Mouse (Mus musculus) gastrocnemius, postnatal 4 days (tissue): ENCODE results near the gene Kif1c. TPM values are rescaled to one million over a fixed set of nuclear protein-coding genes. Genes with fewer than 3 reads are reported as not detected.
"Not testable (repeated sequence)": the region's sequence is repeated elsewhere in the genome, so short reads cannot be mapped to it uniquely, and the experiment has no call there.

Experiments used
- DNase-seq, 2 experiments: peaks; one replicate each; pipeline ENCODE4 v3.0.0; 2021 to 2022; ENCODE audit warnings: low spot score in 2 of 2, mixed read lengths in 2 of 2
- total RNA-seq, 2 experiments: library from RNA; stranded (reverse); gene quantifications; 2 replicates each; pipeline ENCODE4 v1.2.3; 2021

The Kif1c gene
- total RNA-seq, 2 experiments from 2014 or later, result 162 to 166 TPM

- no peak for DNase-seq
Measured at GRCm38 (mm10) chr11:70741603-70742002, 41.3 kb downstream of the Kif1c start.

DNA sequence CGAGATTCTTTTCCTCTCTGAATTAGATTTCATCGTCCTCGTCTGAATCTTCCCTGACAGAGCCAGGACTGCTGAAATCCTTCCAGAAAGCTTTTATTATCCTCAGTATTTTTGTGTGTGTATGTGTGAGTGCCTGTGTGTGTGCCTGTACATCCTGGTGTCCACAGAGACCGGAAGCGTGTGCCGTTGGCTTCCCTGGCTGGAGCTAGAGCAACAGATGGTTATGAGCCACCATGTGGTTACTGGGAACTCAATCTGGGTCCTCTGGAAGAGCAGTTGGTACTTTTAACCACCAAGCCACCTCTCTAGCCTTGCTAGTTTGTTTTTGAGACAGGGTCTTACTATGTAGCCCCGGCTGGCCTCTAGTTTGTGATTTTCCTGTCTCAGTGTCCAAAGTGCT lies 41.8 kb downstream of the Kif1c start:
- DNase-seq, result no peak

DNA sequence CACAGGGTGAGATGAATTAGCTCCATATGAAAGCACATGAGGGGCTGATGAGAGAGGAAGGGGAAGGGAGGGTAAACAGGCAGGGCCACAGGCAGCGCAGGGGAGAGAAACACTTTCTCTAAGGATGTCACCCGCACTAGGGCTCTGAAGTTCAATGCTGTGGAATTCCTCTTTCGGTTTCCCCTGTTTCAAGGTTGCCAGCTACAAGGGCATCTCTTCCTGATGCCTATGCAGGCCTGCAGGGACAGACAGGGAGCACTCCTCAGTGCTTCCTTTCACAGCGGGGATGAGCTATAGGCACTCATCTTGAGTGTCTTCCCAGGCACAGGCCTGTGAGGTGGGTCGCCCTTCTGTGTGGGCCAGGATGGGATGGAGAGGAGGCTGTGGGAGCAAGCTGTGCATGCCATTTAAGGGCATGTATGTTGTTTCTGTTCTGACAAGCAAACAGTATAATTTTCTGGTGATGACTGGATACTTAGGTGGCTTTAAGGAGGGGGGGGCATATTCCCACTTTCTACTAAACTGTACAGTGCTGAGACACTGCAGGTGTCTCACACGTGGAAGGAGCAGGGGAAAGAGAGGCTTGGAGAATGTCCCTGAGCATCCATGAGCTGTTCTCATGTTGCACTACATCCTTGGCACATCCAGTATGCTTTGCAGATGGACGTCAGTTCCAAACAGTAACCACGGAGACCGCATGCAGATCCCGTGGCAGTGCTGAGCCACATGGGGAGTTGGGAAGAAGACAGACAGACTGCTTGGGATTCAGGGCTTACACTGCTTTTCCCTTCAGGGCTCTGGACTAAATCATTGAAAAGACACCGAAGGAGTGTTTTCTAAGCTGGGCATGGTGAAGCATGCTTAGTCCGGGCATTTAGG lies 42.5 kb downstream of the Kif1c start:
- DNase-seq, result no peak

GRCm38 (mm10) chr11:70745636-70746035 lies 45.3 kb downstream of the Kif1c start:
- no peak for DNase-seq

DNA sequence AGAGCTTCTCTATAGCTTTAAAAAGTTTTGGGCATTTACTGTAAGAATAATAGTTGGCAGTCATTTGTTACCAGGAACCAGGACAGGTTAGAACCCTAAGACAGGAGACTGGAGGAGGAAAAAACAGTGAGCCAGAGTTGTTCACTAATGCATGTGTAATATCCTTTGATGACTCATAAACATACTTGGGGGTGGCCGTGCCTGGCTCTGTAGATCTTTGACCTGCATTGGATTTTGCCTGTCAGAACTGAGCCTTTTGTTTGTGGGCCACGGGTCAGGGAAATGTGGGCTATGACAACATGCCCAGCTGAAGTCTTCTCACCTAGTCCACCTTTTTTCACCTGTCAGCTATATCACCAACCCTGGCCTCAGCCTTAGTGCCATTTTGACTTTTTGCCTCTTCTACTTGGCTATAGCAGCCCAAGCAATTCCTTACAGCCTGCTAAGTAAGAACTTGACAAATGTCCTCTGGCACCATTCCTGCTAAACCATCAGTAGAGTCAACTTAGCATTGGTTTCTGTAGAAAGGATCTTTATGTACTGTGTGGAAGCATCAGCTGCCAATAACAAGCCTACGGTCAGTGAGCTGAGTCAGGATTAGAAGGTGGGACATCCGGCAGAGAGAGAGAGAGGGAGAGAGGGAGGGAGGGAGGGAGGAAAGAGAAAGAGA lies 47.7 kb downstream of the Kif1c start:
- DNase-seq, result no peak

- DNase-seq, result no peak
Measured at GRCm38 (mm10) chr11:70752337-70753017, 52.1 kb downstream of the Kif1c start.

GRCm38 (mm10) chr11:70753146-70753545 lies 52.8 kb downstream of the Kif1c start:
- DNase-seq, result no peak

DNA sequence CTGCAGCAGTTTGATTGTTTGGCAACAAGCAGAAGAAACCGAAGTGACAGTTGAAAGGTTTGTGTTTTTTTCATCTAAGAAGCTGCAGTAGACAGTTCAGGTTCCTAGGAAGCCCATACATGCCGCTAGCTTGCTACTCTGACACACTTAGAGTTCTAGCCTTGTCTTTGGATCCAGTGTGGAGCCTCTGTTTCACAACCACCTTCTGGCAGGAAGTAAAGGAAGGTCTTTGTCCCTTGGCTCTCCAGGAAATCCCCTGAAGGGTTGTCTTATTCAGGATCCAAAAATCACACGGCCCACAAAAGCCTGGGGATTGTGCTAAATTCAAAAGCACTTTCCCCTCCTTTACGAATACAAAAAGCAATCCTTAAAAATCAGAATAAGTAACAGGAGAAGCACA lies 54.1 kb downstream of the Kif1c start:
- DNase-seq, result no peak

DNA sequence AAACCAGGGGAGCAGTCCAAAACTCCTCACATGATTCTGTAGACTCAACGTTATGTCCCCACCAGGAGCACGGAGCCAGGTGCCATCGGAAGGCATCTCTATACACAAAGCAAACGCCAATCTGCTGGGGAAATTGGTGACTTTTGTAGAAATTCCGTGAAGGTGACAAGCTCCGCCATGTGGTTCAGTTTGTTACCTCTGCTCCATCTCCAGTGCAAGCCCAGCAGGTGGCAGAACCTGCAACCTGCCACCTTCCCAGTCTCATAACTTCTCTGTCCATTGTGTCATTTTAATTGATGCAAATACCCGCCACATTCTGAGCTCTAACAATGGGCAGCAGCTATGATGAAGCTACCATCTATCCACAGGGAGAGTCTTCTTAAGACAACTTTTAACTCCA lies 54.6 kb downstream of the Kif1c start:
- DNase-seq, result no peak

DNA sequence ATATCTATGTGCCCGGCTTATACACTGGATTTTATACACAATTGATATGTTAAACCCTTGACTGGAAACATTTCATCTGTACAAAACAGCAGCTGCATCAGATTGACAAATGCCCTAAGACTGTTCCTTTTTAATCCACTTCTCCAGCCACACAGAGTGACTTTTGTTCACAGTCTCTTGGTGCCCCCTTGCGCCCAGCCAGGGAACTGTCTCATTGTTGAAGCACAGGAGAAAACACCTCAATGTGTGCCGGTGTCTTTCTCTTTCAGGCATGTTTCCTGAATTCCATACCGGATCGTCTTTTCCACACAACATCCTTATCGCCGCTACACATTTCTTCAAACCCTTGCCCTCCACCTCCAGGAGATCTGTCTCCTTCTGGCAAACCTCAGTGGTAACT lies 55.3 kb downstream of the Kif1c start:
- peak; percentile 68 to 84 for DNase-seq

DNA sequence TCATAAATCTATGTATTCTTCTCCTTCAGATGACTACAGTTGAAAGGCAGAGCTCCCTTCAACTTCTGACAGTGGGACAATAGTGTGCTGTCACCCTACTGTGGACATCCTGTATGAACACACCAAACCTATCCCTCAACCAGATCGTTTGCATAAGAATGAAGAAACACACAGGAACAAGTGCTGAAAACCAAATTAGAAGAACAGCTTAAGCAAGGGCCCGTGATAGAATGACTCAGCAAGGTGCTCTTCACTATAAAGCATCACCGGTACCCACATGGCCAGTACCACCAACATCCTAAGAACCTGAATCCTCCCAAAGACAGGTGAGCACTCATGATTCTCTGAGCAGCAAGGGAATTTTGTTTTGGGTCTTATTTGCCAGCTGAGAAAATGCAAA lies 60.1 kb downstream of the Kif1c start:
- DNase-seq, result not testable (repeated sequence)

- no peak for DNase-seq
Measured at GRCm38 (mm10) chr11:70762641-70763040, 62.3 kb downstream of the Kif1c start.

- DNase-seq, result no peak
Measured at GRCm38 (mm10) chr11:70763582-70763935, 63.2 kb downstream of the Kif1c start.

- peak; percentile 76 to 85 for DNase-seq
Measured at GRCm38 (mm10) chr11:70763936-70764808, 63.8 kb downstream of the Kif1c start, which contains the start of gene Zfp3. TSS of gene Zfp3 (plus strand) at chr11:70764209.

DNA sequence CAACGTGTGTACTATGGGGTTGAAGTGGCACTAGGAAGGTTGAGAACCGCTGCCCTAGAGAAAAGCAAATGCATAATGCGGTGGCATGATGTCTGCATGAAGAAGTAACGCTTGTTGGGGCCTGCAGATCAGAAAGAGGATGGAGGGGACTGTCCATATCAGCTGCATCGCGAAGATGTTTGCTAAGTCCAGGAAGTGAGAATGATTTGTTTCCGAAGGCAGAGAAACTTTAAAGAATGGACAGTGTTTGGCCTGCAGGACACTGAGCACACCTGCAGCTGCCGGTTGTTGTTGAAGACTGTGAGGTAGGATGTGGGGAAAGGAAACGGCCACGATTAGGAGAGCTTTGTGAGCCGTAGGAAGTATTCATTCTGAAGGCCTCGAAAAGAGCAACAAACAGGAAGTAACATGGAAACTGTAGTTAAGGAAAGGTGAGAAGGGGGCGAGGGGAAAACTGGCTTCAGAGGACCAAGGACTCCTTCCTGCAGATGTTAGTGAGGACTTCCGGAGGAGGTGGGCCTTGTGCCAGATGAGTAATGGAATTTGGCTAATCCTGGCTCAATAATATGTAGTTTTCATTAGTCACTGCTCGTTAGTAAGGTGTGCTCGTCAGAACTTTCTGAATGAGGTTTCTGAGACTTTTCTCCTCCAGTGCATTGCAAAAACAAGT lies 65.6 kb downstream of the Kif1c start:
- no peak for DNase-seq

DNA sequence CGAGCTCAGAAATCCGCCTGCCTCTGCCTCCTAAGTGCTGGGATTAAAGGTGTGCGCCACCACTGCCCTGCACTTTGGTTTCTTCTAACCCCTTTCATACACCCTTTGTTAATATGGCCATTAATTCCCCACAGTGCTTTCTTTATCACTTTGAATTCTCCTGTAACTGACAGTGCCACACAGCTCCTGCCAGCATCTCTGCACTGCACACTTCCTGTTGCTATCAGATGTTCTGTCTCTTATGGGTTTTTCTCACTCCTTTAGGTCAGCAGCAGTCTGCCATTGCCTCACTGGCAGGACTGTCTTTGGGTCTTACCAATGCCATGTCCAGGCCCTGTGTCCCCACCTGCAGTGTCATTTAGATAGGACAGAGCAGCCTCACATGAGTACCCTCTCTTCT lies 70.5 kb downstream of the Kif1c start:
- DNase-seq, result no peak

DNA sequence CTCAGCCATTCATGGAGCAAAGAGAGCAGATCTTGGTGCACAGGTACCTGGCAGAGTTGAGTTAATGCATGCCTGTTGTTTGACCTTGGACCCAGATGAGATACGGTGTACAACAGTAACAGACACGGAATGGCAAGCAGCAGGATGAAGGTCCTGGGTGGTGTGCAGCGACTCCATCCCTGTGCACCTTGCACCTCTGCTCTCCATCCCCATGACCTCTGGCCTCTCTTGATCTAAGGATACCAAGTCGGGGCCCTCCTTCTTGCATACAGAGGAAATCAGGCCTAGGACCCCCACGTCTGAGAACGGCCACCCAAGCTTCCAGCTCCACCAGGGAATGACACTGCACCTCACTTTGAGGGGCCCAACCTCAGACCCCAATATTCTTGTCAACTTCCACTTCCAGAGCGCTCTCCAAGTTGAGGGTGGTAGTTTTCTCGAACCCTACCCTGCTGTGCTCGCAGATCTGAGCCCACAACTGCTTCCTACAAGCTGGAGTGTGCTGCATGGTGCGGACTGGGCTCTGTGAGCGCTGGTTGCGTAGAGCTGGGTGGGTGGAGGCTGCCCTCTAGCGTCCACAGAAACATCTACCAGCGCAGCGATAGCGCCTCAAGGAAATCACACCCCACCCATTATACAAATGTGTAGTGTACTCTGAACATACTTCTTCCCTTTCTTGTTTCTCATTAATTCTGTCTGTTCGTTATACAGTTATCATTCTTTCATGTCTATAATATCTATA lies 76.7 kb downstream of the Kif1c start:
- DNase-seq, result peak; percentile 32 to 71

GRCm38 (mm10) chr11:70777634-70778033 lies 77.3 kb downstream of the Kif1c start:
- DNase-seq, result no peak

- DNase-seq, result not testable (repeated sequence)
Measured at GRCm38 (mm10) chr11:70778058-70778457, 77.7 kb downstream of the Kif1c start.
